Mouse (Mus musculus): Measurements from ENCODE around the gene Ube2ql1. TPM values are rescaled to one million over a fixed set of nuclear protein-coding genes. Genes with fewer than 3 reads are reported as not detected.

Gene Ube2ql1
- polyA plus RNA-seq (2014; fragmentation: Nextera tagmentation; extraction: Ambion mirVana): 1.4 and 1.7 TPM in 2 replicates

- no peak within 1 kb of the TSS for H3K27ac ChIP-seq (ENCODE audit: low read depth, low read length)
- ATAC-seq (replicated peaks; ENCODE audit: insufficient number of reproducible peaks, low FRiP score, low TSS enrichment): peak; percentile 83
- no peaks in the 10 kb centered on the region for H3K36me3 ChIP-seq (ENCODE audit: control insufficient read depth, insufficient read depth, low read length)
- WGBS (ENCODE audit: insufficient replicate concordance): under 1% methylated on average over 43 of the region's 46 CpGs
- peaks cover 3% of the 10 kb centered on the region for H3K9me3 ChIP-seq (replicated peaks; ENCODE audit: control insufficient read depth, low read length)
- H3K4me2 ChIP-seq: peak within 1 kb of the TSS; percentile 97
- peak within 1 kb of the TSS; percentile 60 for H3K4me3 ChIP-seq (ENCODE audit: low read depth, low read length)
- peaks cover 7% of the 10 kb centered on the region; the same call in 1 of the 2 replicates for H3K4me1 ChIP-seq (ENCODE audit: control insufficient read depth, insufficient read depth, low read length)
- peaks cover 54% of the 10 kb centered on the region for H3K27me3 ChIP-seq (ENCODE audit: control insufficient read depth, insufficient read depth, low read length)
- H3K9ac ChIP-seq (ENCODE audit: low read depth, low read length): peak within 1 kb of the TSS; percentile 69
Measured at GRCm38 (mm10) chr13:69739759-69740135, at the start of gene Ube2ql1. Gene Ube2ql1 (minus strand): TSS chr13:69739889.

- no peak for ATAC-seq (replicated peaks; ENCODE audit: insufficient number of reproducible peaks, low FRiP score, low TSS enrichment)
- H3K4me3 ChIP-seq (ENCODE audit: low read depth, low read length): no peak overlapping the region
- no peaks in the 10 kb centered on the region for H3K36me3 ChIP-seq (ENCODE audit: control insufficient read depth, insufficient read depth, low read length)
- H3K9ac ChIP-seq (ENCODE audit: low read depth, low read length): no peak overlapping the region
- no peak overlapping the region for H3K27ac ChIP-seq (ENCODE audit: low read depth, low read length)
- no peaks in the 10 kb centered on the region for H3K9me3 ChIP-seq (replicated peaks; ENCODE audit: control insufficient read depth, low read length)
- H3K4me2 ChIP-seq: no peak overlapping the region
- no peaks in the 10 kb centered on the region for H3K27me3 ChIP-seq (ENCODE audit: control insufficient read depth, insufficient read depth, low read length)
- WGBS (ENCODE audit: insufficient replicate concordance): 84% methylated on average over 5 of the region's 5 CpGs
- H3K4me1 ChIP-seq (ENCODE audit: control insufficient read depth, insufficient read depth, low read length): no peaks in the 10 kb centered on the region
Measured at GRCm38 (mm10) chr13:69788704-69789103, 49.0 kb upstream of the Ube2ql1 start.

GRCm38 (mm10) chr13:69778221-69778620 is 38.5 kb upstream of the Ube2ql1 start:
- H3K9ac ChIP-seq (ENCODE audit: low read depth, low read length): no peak overlapping the region
- no peak overlapping the region for H3K27ac ChIP-seq (ENCODE audit: low read depth, low read length)
- H3K4me1 ChIP-seq (ENCODE audit: control insufficient read depth, insufficient read depth, low read length): no peaks in the 10 kb centered on the region
- H3K9me3 ChIP-seq (replicated peaks; ENCODE audit: control insufficient read depth, low read length): no peaks in the 10 kb centered on the region
- no peak for ATAC-seq (replicated peaks; ENCODE audit: insufficient number of reproducible peaks, low FRiP score, low TSS enrichment)
- no peak overlapping the region for H3K4me2 ChIP-seq
- no peaks in the 10 kb centered on the region for H3K36me3 ChIP-seq (ENCODE audit: control insufficient read depth, insufficient read depth, low read length)
- no peak overlapping the region for H3K4me3 ChIP-seq (ENCODE audit: low read depth, low read length)
- H3K27me3 ChIP-seq (ENCODE audit: control insufficient read depth, insufficient read depth, low read length): no peaks in the 10 kb centered on the region
- WGBS (ENCODE audit: insufficient replicate concordance): 81% methylated on average over 19 of the region's 19 CpGs

- H3K4me3 ChIP-seq (ENCODE audit: low read depth, low read length): no peak overlapping the region
- no peak overlapping the region for H3K9ac ChIP-seq (ENCODE audit: low read depth, low read length)
- no peaks in the 10 kb centered on the region for H3K27me3 ChIP-seq (ENCODE audit: control insufficient read depth, insufficient read depth, low read length)
- no peak overlapping the region for H3K27ac ChIP-seq (ENCODE audit: low read depth, low read length)
- no peaks in the 10 kb centered on the region for H3K4me1 ChIP-seq (ENCODE audit: control insufficient read depth, insufficient read depth, low read length)
- no peak for ATAC-seq (replicated peaks; ENCODE audit: insufficient number of reproducible peaks, low FRiP score, low TSS enrichment)
- H3K36me3 ChIP-seq (ENCODE audit: control insufficient read depth, insufficient read depth, low read length): no peaks in the 10 kb centered on the region
- WGBS (ENCODE audit: insufficient replicate concordance): 77% methylated on average over 4 of the region's 4 CpGs
- no peak overlapping the region for H3K4me2 ChIP-seq
- H3K9me3 ChIP-seq (replicated peaks; ENCODE audit: control insufficient read depth, low read length): no peaks in the 10 kb centered on the region
Measured at GRCm38 (mm10) chr13:69772358-69772757, 32.7 kb upstream of the Ube2ql1 start.

GRCm38 (mm10) chr13:69770538-69771456 is 31.1 kb upstream of the Ube2ql1 start:
- 77% methylated on average over 12 of the region's 12 CpGs for WGBS (ENCODE audit: insufficient replicate concordance)
- no peak overlapping the region for H3K9ac ChIP-seq (ENCODE audit: low read depth, low read length)

GRCm38 (mm10) chr13:69768152-69768551 is 28.5 kb upstream of the Ube2ql1 start:
- H3K9me3 ChIP-seq (replicated peaks; ENCODE audit: control insufficient read depth, low read length): no peaks in the 10 kb centered on the region
- no peak overlapping the region for H3K4me2 ChIP-seq
- WGBS (ENCODE audit: insufficient replicate concordance): 83% methylated on average over 10 of the region's 10 CpGs
- no peak overlapping the region for H3K4me3 ChIP-seq (ENCODE audit: low read depth, low read length)
- no peaks in the 10 kb centered on the region for H3K27me3 ChIP-seq (ENCODE audit: control insufficient read depth, insufficient read depth, low read length)
- H3K9ac ChIP-seq (ENCODE audit: low read depth, low read length): no peak overlapping the region
- H3K4me1 ChIP-seq (ENCODE audit: control insufficient read depth, insufficient read depth, low read length): no peaks in the 10 kb centered on the region
- H3K27ac ChIP-seq (ENCODE audit: low read depth, low read length): no peak overlapping the region
- ATAC-seq (replicated peaks; ENCODE audit: insufficient number of reproducible peaks, low FRiP score, low TSS enrichment): no peak
- no peaks in the 10 kb centered on the region for H3K36me3 ChIP-seq (ENCODE audit: control insufficient read depth, insufficient read depth, low read length)

More at GRCm38 (mm10) chr13:69770538-69771456, 31.1 kb upstream of the Ube2ql1 start:
- Histone ChIP-seq H3K4me1 (ENCODE audit: control insufficient read depth, insufficient read depth, low read length) (no peaks in the 10 kb centered on the region), H3K27me3 (ENCODE audit: control insufficient read depth, insufficient read depth, low read length) (no peaks in the 10 kb centered on the region), H3K9me3 (replicated peaks; ENCODE audit: control insufficient read depth, low read length) (no peaks in the 10 kb centered on the region), H3K27ac (ENCODE audit: low read depth, low read length) (no peak overlapping the region), H3K4me3 (ENCODE audit: low read depth, low read length) (no peak overlapping the region), H3K36me3 (ENCODE audit: control insufficient read depth, insufficient read depth, low read length) (no peaks in the 10 kb centered on the region), H3K4me2 (no peak overlapping the region)
- ATAC-seq (replicated peaks; ENCODE audit: insufficient number of reproducible peaks, low FRiP score, low TSS enrichment): no peak

GRCm38 (mm10) chr13:69764646-69765045 is 25.0 kb upstream of the Ube2ql1 start:
- no peaks in the 10 kb centered on the region for H3K36me3 ChIP-seq (ENCODE audit: control insufficient read depth, insufficient read depth, low read length)
- H3K9ac ChIP-seq (ENCODE audit: low read depth, low read length): no peak overlapping the region
- no peaks in the 10 kb centered on the region for H3K27me3 ChIP-seq (ENCODE audit: control insufficient read depth, insufficient read depth, low read length)
- H3K4me3 ChIP-seq (ENCODE audit: low read depth, low read length): no peak overlapping the region
- no peaks in the 10 kb centered on the region for H3K4me1 ChIP-seq (ENCODE audit: control insufficient read depth, insufficient read depth, low read length)
- no peak for ATAC-seq (replicated peaks; ENCODE audit: insufficient number of reproducible peaks, low FRiP score, low TSS enrichment)
- WGBS (ENCODE audit: insufficient replicate concordance): 80% methylated on average over 9 of the region's 9 CpGs
- no peaks in the 10 kb centered on the region for H3K9me3 ChIP-seq (replicated peaks; ENCODE audit: control insufficient read depth, low read length)
- H3K4me2 ChIP-seq: no peak overlapping the region
- H3K27ac ChIP-seq (ENCODE audit: low read depth, low read length): no peak overlapping the region

- H3K27ac ChIP-seq (ENCODE audit: low read depth, low read length): no peak overlapping the region
- no peaks in the 10 kb centered on the region for H3K27me3 ChIP-seq (ENCODE audit: control insufficient read depth, insufficient read depth, low read length)
- 72% methylated on average over 10 of the region's 10 CpGs for WGBS (ENCODE audit: insufficient replicate concordance)
- no peak overlapping the region for H3K4me3 ChIP-seq (ENCODE audit: low read depth, low read length)
- ATAC-seq (replicated peaks; ENCODE audit: insufficient number of reproducible peaks, low FRiP score, low TSS enrichment): no peak
- H3K4me1 ChIP-seq (ENCODE audit: control insufficient read depth, insufficient read depth, low read length): no peaks in the 10 kb centered on the region
- H3K4me2 ChIP-seq: no peak overlapping the region
- H3K9me3 ChIP-seq (replicated peaks; ENCODE audit: control insufficient read depth, low read length): no peaks in the 10 kb centered on the region
- no peaks in the 10 kb centered on the region for H3K36me3 ChIP-seq (ENCODE audit: control insufficient read depth, insufficient read depth, low read length)
- H3K9ac ChIP-seq (ENCODE audit: low read depth, low read length): no peak overlapping the region
Measured at GRCm38 (mm10) chr13:69761393-69761792, 21.7 kb upstream of the Ube2ql1 start.

GRCm38 (mm10) chr13:69758979-69759378 is 19.3 kb upstream of the Ube2ql1 start:
- Histone ChIP-seq H3K9ac (ENCODE audit: low read depth, low read length) (no peak overlapping the region), H3K4me1 (ENCODE audit: control insufficient read depth, insufficient read depth, low read length) (no peaks in the 10 kb centered on the region), H3K27ac (ENCODE audit: low read depth, low read length) (no peak overlapping the region), H3K4me3 (ENCODE audit: low read depth, low read length) (no peak overlapping the region), H3K4me2 (no peak overlapping the region), H3K9me3 (replicated peaks; ENCODE audit: control insufficient read depth, low read length) (no peaks in the 10 kb centered on the region), H3K36me3 (ENCODE audit: control insufficient read depth, insufficient read depth, low read length) (no peaks in the 10 kb centered on the region), H3K27me3 (ENCODE audit: control insufficient read depth, insufficient read depth, low read length) (no peaks in the 10 kb centered on the region)
- WGBS (ENCODE audit: insufficient replicate concordance): 63% methylated on average over 6 of the region's 6 CpGs
- no peak for ATAC-seq (replicated peaks; ENCODE audit: insufficient number of reproducible peaks, low FRiP score, low TSS enrichment)
